Mouse (Mus musculus): ENCODE measurements around the gene Fhit.

- no peak for TF ChIP-seq POLR2A (IDR thresholded peaks at IDR 0.05; ENCODE audit: borderline replicate concordance, control insufficient read depth, low read depth, low read length)
- no peak for TF ChIP-seq CTCF (IDR thresholded peaks at IDR 0.05; ENCODE audit: control insufficient read depth, insufficient read depth, low read length)
Observed at GRCm38 (mm10) chr14:10712522-10712881, 449.3 kb downstream of the Fhit start.

Data from bone marrow, adult 2 months (tissue).